Mouse (Mus musculus) left cerebral cortex, postnatal 25 days (tissue): ENCODE measurements around the gene Cdh22. TPM values are rescaled to one million over a fixed set of nuclear protein-coding genes. Genes with fewer than 3 reads are reported as not detected.

ENCODE experiments used
- DNase-seq, 2 experiments: peaks; one replicate each; pipeline ENCODE4 v3.0.0; 2022; ENCODE audit warnings: low spot score in 2 of 2, mixed read lengths in 1 of 2
- intact Hi-C: fragments of 180-260 bp; cut with DNase I; formaldehyde crosslinking; loops from one replicate; pipeline ENCODE4 v1.15.1; 2025
- total RNA-seq, 2 experiments: library from RNA; stranded (reverse); gene quantifications; 2 replicates each; pipeline ENCODE4 v1.2.3; 2021

The Cdh22 gene
- total RNA-seq, 2 experiments from 2014 or later = 53.9 to 54.7 TPM

GRCm38 (mm10) chr2:165253269-165253668, 18.6 kb upstream of the Cdh22 start:
- intact Hi-C loops = no loop called here
- DNase-seq = no peak

GRCm38 (mm10) chr2:165252801-165253200, 18.1 kb upstream of the Cdh22 start:
- intact Hi-C loops = no loop called here
- no peak for DNase-seq

- intact Hi-C loops = no loop called here
- no peak for DNase-seq
These were observed 17.7 kb upstream of the Cdh22 start for GRCm38 (mm10) chr2:165252381-165252780.

GRCm38 (mm10) chr2:165250903-165251302, 16.2 kb upstream of the Cdh22 start:
- intact Hi-C loops = no loop called here
- DNase-seq = no peak

GRCm38 (mm10) chr2:165248967-165249366, 14.3 kb upstream of the Cdh22 start:
- no peak for DNase-seq
- intact Hi-C loops = no loop called here

- DNase-seq = no peak
These were observed 11.7 kb upstream of the Cdh22 start for GRCm38 (mm10) chr2:165246349-165246748.

GRCm38 (mm10) chr2:165243122-165243720, 8.6 kb upstream of the Cdh22 start:
- intact Hi-C loops = no loop called here
- no peak for DNase-seq

More at GRCm38 (mm10) chr2:165246349-165246748, 11.7 kb upstream of the Cdh22 start:
- intact Hi-C loops = no loop called here

- DNase-seq = no peak
- intact Hi-C loops = no loop called here
These were observed 7.9 kb upstream of the Cdh22 start for GRCm38 (mm10) chr2:165242575-165242974.

- no peak for DNase-seq
- intact Hi-C loops = no loop called here
These were observed 7.1 kb upstream of the Cdh22 start for GRCm38 (mm10) chr2:165241786-165242185.

- DNase-seq = peak in 1 of 2 experiments; percentile 61
- intact Hi-C loops = no loop called here
These were observed 5.7 kb upstream of the Cdh22 start for GRCm38 (mm10) chr2:165240371-165240770.

GRCm38 (mm10) chr2:165239533-165240144, 5.0 kb upstream of the Cdh22 start:
- intact Hi-C loops = no loop called here

GRCm38 (mm10) chr2:165238416-165239145, 3.9 kb upstream of the Cdh22 start:
- intact Hi-C loops = no loop called here
- DNase-seq = no peak

More at GRCm38 (mm10) chr2:165239533-165240144, 5.0 kb upstream of the Cdh22 start:
- no peak for DNase-seq

GRCm38 (mm10) chr2:165234291-165234612, 401 bp downstream of the Cdh22 start:
- intact Hi-C loops = loop anchor here (1.0 to 5.0 kb wide), 5 partner anchors 23 to 159 kb away; no protein-coding TSS in a partner anchor

GRCm38 (mm10) chr2:165233491-165234290, 962 bp downstream of the Cdh22 start:
- peak in 1 of 2 experiments; percentile 44 for DNase-seq
- intact Hi-C loops = loop anchor here (1.0 to 5.0 kb wide), 5 partner anchors 24 to 159 kb away; no protein-coding TSS in a partner anchor

More at GRCm38 (mm10) chr2:165234291-165234612, 401 bp downstream of the Cdh22 start:
- DNase-seq = no peak

GRCm38 (mm10) chr2:165229050-165229449, 5.6 kb downstream of the Cdh22 start:
- intact Hi-C loops = no loop called here
- DNase-seq = no peak

- no peak for DNase-seq
- intact Hi-C loops = no loop called here
These were observed 10.8 kb downstream of the Cdh22 start for GRCm38 (mm10) chr2:165223837-165224236.

GRCm38 (mm10) chr2:165221952-165222351, 12.7 kb downstream of the Cdh22 start:
- no peak for DNase-seq
- intact Hi-C loops = no loop called here

- intact Hi-C loops = no loop called here
- DNase-seq = no peak
These were observed 14.2 kb downstream of the Cdh22 start for GRCm38 (mm10) chr2:165220347-165220945.

GRCm38 (mm10) chr2:165218954-165219353, 15.7 kb downstream of the Cdh22 start:
- intact Hi-C loops = no loop called here
- DNase-seq = no peak
